Mouse (Mus musculus) c-Kit-negative CD71-positive TER-119-positive erythroid progenitor cells, embryonic 14.5 days (primary cell): ENCODE data around the gene Man2b2.

Source experiments
- DNase-seq: peaks from one replicate; pipeline ENCODE4 v3.0.0-alpha.2; 2013; ENCODE audit warnings: low read depth, low spot score

Man2b2 gene

GRCm38 (mm10) chr5:36769603-36770002, 60.9 kb downstream of the Man2b2 start:
- DNase-seq, result no peak

GRCm38 (mm10) chr5:36766958-36767703, 63.3 kb downstream of the Man2b2 start:
- no peak for DNase-seq

DNA sequence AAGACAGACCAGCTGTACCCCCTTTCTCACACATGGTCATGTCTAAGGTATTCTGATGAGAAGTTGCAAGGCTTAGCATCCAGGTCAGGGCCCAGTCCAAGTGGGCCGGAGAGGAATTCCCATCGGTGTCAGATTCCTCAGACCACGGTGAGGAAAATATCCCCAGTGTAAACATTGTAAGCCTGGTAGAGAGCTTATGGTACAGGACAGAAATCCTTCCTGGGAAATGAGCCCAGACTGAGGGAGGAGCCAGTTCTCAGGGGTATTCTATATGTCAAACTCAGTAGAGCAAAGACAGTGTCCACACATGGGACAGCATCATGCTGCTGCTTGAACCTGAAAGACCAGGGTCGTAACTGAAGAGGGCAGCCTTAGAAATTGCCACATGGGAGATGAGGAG, 70.6 kb downstream of the Man2b2 start:
- no peak for DNase-seq

- DNase-seq, result no peak
Observed at GRCm38 (mm10) chr5:36757033-36757432, 73.4 kb downstream of the Man2b2 start.
